Mouse (Mus musculus): Measurements from ENCODE around the gene Soga1. TPM values are rescaled to one million over a fixed set of nuclear protein-coding genes. Genes with fewer than 3 reads are reported as not detected.

Soga1 gene
- total RNA-seq, 2 experiments from 2014 or later: 20.0 to 26.0 TPM

DNA sequence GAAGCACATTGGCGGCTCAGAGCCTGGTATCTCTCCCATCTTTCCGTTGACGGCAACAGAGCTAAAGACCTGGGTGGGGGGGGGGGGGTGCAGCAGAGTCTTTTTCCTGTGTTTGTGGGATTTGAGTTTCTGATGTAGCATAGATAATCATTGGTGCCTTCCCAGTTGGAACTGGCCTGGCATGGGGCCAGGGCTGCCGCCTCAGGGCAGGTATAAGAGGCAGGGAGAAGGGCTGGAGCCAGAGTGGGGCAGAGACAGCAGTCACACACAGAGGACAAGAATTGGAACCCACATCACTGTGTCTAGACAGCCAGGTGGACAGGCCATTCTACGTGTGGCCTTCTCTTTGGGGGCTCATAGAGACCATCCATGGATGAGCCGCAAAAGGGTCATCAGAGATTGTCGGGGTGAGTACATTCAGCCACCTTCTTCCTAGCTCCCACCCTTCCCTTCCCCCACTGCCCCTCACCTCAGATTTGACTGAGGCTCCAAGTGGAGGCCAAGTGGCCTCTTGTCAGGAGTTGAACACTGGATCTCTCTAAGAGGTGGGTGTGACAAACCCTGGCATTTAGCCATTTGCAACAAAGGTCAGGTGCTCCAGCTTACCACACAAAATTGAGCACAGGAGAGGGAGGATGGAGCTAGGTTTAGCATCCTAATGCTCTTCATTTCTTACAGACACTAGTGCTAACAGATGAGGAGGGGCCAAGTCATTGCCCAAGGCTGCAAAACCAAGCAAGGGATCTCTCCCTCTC is 6.0 kb upstream of the Soga1 start:
- intact Hi-C loops (cut with DNase I): no loop called here
- DNase-seq (ENCODE audit: low spot score in 2 of 2): no peak

DNA sequence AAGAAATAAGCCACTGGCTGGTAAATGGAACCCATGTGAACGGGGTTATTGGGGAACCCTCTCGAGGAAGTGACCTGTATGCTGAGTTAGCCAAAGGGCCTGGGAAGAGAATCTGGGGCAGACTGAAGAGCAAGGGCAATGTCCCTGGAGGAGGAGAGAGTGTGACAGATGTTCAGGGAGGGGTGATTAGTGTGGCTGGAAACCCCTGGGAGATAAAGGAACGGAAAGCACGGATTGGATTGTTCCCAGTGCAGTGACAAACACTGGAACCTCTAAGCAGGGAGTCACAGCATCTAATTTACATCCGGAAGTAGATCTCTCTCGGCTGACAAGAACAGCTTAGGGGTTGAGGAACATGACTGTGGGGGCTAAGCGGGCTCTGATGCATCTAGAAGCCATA is 2.9 kb upstream of the Soga1 start:
- no peak for DNase-seq (ENCODE audit: low spot score in 2 of 2)
- intact Hi-C loops (cut with DNase I): no loop called here

- DNase-seq (ENCODE audit: low spot score in 2 of 2): no peak
- intact Hi-C loops (cut with DNase I): no loop called here
Observed at GRCm38 (mm10) chr2:157081331-157081730, 2.3 kb upstream of the Soga1 start.

DNA sequence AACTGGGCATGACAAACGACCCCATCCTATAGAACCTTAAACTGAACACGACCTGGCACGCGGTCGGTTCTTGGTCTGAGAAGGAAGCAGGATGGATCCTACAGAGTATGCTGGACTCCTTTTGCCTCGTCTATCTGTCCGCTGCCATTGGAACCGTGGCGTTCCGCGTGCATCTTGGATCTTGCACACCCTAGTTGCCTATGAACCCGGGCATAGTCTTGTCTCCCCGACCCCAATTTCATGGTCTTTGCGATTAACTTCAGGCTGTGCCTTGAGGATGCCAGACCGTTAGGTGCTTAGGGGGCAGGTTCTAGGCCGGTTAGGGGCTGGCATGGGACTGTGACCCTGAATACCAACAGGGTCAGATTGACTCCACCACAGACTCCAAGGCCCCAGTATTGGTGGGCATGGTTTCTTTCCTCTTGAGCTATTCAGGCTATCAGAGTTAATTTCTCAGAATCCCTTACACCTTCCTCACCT is 687 bp upstream of the Soga1 start:
- DNase-seq (ENCODE audit: low spot score in 2 of 2): no peak
- intact Hi-C loops (cut with DNase I): loop anchor here (2.0 kb wide), 1 partner anchor 31 kb away; no protein-coding TSS in a partner anchor

DNA sequence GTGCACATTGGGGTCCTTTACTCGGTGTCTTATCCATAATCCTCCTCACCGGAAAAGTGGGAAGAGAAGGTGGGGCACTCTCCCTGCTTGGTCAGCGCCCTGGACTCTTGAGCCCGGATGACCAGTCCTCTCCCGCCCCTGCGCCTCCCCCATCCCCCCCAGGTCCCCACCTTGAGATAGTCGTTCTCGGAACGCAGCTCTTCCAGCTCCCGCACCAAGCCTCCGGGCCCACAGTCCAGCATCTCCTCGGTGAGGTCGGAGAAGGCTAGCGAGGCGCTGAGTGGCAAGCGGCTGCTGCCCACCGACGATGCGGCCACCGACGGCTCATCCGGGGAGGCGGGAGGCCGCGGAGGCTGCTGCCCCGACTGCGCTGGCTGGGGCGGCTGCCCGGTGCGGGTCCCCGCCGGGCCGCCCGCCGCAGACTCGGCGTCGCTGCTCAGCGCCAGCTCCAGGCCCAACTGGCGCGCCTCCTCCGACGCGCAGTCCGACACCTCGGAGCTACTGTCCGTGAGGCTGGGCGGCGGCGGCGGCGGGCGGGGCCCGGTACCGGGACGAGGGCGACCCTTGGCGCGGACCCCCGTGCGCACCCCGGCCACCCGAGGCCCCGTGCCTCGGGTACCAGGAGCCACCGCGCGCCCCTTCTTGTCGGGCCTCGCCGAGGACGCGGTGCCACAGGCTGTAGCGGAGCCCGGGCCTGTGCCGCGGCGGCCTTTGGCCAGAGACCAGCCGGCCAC is 828 bp downstream of the Soga1 start:
- intact Hi-C loops (cut with DNase I): loop anchor here (2.0 kb wide), 1 partner anchor 29 kb away; no protein-coding TSS in a partner anchor
- peak in 1 of 2 experiments; percentile 32 for DNase-seq (ENCODE audit: low spot score in 2 of 2)

DNA sequence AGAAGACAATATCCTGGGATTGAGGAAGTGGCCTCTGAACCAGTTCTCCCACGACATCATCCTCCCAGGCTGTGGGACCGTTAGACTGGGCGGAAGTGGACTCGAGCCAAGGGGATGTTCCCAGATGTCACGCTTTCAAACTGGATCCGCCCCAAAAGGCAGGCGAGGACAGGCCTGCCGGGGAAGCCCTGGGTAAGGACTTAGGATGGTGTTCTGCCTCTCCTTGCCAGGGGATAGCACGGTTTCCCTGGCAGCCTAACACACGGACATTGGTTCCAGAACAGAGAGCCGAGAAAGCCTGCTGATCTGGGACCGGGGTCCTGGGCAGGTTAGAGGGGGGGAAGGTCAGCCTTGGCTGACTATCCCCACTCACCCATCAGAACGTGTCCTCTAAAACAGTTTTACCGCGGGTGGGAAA is 1.4 kb downstream of the Soga1 start:
- peak; percentile 45 to 52 for DNase-seq (ENCODE audit: low spot score in 2 of 2)
- intact Hi-C loops (cut with DNase I): loop anchor here (2.0 kb wide), 1 partner anchor 29 kb away; no protein-coding TSS in a partner anchor

DNA sequence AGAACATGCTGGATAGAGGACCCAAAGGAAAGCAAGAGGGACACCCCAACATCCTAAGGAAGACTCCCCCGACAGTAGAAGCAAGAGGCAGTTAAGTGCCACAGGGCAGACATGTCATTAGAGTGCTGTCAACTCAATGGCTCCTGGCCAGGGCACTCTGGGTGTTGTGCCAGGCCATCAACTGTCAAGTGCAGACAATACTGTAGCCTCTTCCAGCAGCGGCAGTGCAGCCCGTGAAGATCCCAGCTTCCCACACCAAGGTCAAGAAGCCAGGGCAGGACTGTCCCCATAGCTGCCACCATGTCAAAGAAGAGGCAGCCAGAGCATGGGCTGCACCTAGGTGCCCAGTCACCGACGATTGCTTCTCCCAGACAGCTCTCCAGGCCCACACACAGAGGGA is 1.9 kb downstream of the Soga1 start:
- intact Hi-C loops (cut with DNase I): no loop called here
- no peak for DNase-seq (ENCODE audit: low spot score in 2 of 2)

DNA sequence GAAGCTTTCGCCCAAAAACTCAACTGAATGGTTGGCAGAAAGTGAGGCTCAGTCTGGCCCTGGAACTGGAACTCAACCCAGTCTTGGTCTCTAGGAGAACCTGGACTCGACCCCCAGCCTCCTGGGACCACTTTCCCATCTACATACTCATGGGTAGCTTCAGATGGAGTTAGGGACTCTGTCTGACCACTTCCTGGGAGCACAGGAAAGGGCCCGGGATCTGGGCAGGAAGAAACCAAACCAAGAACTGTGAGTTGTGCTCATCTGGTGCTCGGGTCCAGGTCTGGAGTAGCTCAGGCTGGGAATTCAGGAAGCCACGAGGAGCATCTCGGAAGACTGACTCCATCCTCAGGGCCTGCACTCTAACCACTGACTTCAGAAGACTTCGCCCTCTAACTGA is 2.5 kb downstream of the Soga1 start:
- intact Hi-C loops (cut with DNase I): no loop called here
- no peak for DNase-seq (ENCODE audit: low spot score in 2 of 2)

DNA sequence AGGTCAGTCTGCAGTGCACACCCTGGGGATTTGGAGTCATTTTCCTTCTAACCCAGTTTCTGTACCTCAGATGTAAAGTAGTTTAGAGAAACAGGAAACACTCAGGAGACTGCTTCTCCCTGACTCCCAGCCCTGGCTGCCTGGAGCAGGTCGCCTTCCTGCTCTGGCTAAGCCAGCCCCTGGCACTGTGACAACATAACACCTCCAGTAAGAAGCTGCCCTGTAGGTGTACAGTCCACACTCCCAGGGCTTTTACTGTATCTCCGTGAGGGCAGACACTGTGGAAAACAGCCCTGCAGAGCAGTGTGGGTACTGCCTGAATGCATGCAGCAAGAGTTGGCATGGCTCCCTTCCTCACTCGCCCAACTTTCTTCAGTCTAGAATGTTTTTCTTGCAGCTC is 3.4 kb downstream of the Soga1 start:
- no peak for DNase-seq (ENCODE audit: low spot score in 2 of 2)
- intact Hi-C loops (cut with DNase I): no loop called here

DNA sequence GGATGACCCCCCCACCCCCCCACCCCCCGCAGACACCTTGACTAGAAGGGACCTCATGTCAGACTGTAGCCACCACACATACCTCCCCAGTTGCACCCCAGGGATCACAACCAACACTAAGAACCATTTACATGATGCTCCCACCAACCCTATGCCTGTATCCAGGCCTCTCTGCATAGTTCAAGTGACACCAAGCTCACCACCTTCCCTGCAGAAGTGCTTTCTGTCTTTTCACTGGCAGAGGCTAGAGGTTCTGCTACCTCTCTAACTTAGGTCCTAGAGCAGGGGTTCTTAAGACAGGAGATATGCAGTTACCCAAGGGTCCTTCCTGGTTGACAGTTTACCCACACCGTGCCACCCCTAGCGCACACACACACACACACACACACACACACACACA is 3.8 kb downstream of the Soga1 start:
- DNase-seq (ENCODE audit: low spot score in 2 of 2): no peak
- intact Hi-C loops (cut with DNase I): no loop called here

DNA sequence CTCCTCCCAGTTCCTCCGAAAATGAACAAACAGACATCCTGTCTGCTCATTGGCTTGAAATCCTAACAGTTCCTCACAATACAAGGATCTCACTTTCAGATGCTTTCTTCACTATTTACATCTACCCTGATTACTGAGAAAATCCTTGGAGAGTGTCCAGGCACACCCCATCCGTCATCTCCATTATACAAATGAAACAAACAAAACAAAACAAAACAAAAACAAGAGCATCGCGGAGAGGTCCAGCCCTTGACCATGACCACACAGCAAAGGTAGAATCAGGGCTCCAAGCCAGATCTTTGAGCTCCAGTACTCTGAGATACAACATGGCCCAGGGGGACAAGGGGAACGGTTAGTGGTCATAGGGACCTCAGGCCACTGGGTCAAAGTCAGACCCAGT is 4.3 kb downstream of the Soga1 start:
- intact Hi-C loops (cut with DNase I): no loop called here
- no peak for DNase-seq (ENCODE audit: low spot score in 2 of 2)

DNA sequence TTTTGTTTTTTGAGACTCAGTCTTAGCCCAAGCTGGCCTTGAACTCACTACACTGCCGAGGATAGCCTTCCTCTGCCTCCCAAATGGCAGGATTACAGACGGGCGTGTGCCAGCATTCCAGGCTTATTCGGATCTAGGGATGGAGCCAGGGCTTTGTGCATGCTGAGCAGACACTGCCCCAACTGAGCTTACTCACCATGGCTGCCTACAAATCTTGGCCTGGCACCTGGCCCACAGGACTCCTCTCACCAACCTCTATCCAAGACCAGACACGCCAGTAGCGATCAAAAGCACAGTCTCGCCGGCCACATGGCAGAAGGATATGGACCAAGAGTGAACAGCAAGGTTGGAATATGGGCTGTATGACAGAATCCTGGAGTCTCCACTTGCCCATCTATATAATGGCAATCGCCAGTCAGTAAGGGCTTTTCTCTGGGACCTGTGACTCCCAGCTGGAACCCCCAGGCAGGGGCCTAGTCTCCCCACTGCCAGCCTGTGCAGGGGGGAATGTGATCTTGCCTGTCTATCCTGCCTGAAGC is 4.8 kb downstream of the Soga1 start:
- DNase-seq (ENCODE audit: low spot score in 2 of 2): no peak
- intact Hi-C loops (cut with DNase I): no loop called here

DNA sequence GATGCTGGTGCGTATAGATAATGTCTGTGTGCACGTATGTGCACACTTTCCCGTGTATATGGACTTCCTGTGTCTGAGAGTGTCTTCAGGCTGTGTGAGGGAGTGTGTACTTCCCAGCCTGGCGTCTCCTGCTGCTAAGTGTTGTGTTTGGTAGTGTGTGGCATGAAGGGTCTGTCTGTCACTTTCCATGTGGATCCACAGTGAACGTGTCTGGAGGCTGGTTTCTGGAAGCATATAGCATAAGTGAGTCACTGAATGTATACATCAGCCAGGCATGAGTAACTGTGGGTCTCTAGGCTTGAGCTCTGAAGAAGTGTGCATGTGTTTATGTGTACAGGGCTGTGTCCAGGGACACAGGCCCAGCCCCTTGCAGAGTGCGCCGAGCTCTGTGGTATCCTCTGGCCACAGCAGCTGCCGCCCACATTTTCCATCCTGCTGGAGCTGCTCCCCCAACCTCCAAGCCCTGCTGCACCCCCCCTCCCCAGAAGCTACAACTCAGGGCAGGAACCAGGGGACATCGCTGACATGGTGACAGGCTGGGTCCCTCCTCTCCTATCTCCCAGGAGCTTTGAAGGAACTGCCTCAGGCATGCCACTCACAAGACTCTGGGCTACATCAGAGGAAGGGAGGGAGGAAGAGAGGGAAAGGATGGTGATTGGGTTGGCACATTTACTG is 5.5 kb downstream of the Soga1 start:
- intact Hi-C loops (cut with DNase I): no loop called here
- no peak for DNase-seq (ENCODE audit: low spot score in 2 of 2)

GRCm38 (mm10) chr2:157072316-157072990 is 6.6 kb downstream of the Soga1 start:
- DNase-seq (ENCODE audit: low spot score in 2 of 2): no peak
- intact Hi-C loops (cut with DNase I): no loop called here

- no peak for DNase-seq (ENCODE audit: low spot score in 2 of 2)
- intact Hi-C loops (cut with DNase I): no loop called here
Observed at GRCm38 (mm10) chr2:157071556-157071955, 7.5 kb downstream of the Soga1 start.

- no peak for DNase-seq (ENCODE audit: low spot score in 2 of 2)
- intact Hi-C loops (cut with DNase I): no loop called here
Observed at GRCm38 (mm10) chr2:157070365-157070764, 8.7 kb downstream of the Soga1 start.

- intact Hi-C loops (cut with DNase I): no loop called here
Observed at GRCm38 (mm10) chr2:157069755-157070315, 9.2 kb downstream of the Soga1 start.

GRCm38 (mm10) chr2:157069355-157069735 is 9.7 kb downstream of the Soga1 start:
- DNase-seq (ENCODE audit: low spot score in 2 of 2): no peak

More at GRCm38 (mm10) chr2:157069755-157070315, 9.2 kb downstream of the Soga1 start:
- DNase-seq (ENCODE audit: low spot score in 2 of 2): no peak

GRCm38 (mm10) chr2:157068701-157069354 is 10.2 kb downstream of the Soga1 start:
- intact Hi-C loops (cut with DNase I): no loop called here

More at GRCm38 (mm10) chr2:157069355-157069735, 9.7 kb downstream of the Soga1 start:
- intact Hi-C loops (cut with DNase I): no loop called here

More at GRCm38 (mm10) chr2:157068701-157069354, 10.2 kb downstream of the Soga1 start:
- DNase-seq (ENCODE audit: low spot score in 2 of 2): no peak
